Mouse (Mus musculus) stomach, postnatal 0 days (tissue): ENCODE results near the gene Treh. TPM values are rescaled to one million over a fixed set of nuclear protein-coding genes. Genes with fewer than 3 reads are reported as not detected.
A peak's percentile ranks its signal among the peaks of the same experiment; 100 is the strongest.

Experiments
- ATAC-seq: fragments of 200-750 bp; cut with Nextera tagmentation; 2 replicates; pipeline ENCODE4 v1.8.0; 2017; ENCODE audit not compliant: low FRiP score, low TSS enrichment
- DNase-seq: peaks from one replicate; pipeline ENCODE4 v3.0.0-alpha.2; 2016; ENCODE audit warnings: low spot score
- H3K27ac ChIP-seq: fragments of 300-500 bp; sonication (generic); replicated peaks from 2 replicates; pipeline ENCODE4 v1.5.1; 2014; ENCODE audit warnings: mild to moderate bottlenecking, control low read depth
- H3K27me3 ChIP-seq: fragments of 300-500 bp; sonication (generic); 2 replicates; pipeline ENCODE4 v1.6.1; 2014; ENCODE audit warnings: low read length; ENCODE audit not compliant: control insufficient read depth, insufficient read depth
- H3K36me3 ChIP-seq: fragments of 300-500 bp; sonication (generic); 2 replicates; pipeline ENCODE4 v1.6.1; 2014; ENCODE audit warnings: low read length, mixed read lengths; ENCODE audit not compliant: control insufficient read depth, insufficient read depth
- H3K4me1 ChIP-seq: fragments of 300-500 bp; sonication (generic); replicated peaks from 2 replicates; pipeline ENCODE4 v1.6.1; 2014; ENCODE audit warnings: antibody characterized with exemption; ENCODE audit not compliant: control insufficient read depth, insufficient read depth
- H3K4me2 ChIP-seq: fragments of 300-500 bp; sonication (generic); replicated peaks from 2 replicates; pipeline ENCODE4 v1.6.1; 2014; ENCODE audit warnings: low read depth, mild to moderate bottlenecking, control low read depth, moderate library complexity
- H3K4me3 ChIP-seq: fragments of 300-500 bp; sonication (generic); 2 replicates; pipeline ENCODE4 v1.5.1; 2014; ENCODE audit warnings: low read depth, low read length, control low read depth
- H3K9ac ChIP-seq: fragments of 300-500 bp; sonication (generic); 2 replicates; pipeline ENCODE4 v1.6.1; 2014; ENCODE audit warnings: mild to moderate bottlenecking, low read length, control low read depth, mixed read lengths
- H3K9me3 ChIP-seq: fragments of 300-500 bp; sonication (generic); 2 replicates; pipeline ENCODE4 v1.6.1; 2016; ENCODE audit warnings: low read length; ENCODE audit not compliant: control insufficient read depth
- CTCF ChIP-seq: IDR thresholded peaks from 2 replicates; pipeline ENCODE4 v1.5.1; 2016; ENCODE audit warnings: antibody characterized with exemption, low read depth, mild to moderate bottlenecking, moderate library complexity
- EP300 ChIP-seq: optimal IDR thresholded peaks from 2 replicates; pipeline ENCODE3; 2016; ENCODE audit warnings: antibody characterized with exemption
- WGBS: fragments of 180-500 bp; shearing (Covaris S2); extraction: QIAGEN DNeasy Blood & Tissue Kit; methylation state at CpG from one replicate; pipeline ENCODE4 v1.1.7; 2014; 5-methylcytosine and 5-hydroxymethylcytosine counted together
- polyA plus RNA-seq: library from polyadenylated mRNA; unstranded; fragments of >200 nt; fragmentation: Nextera tagmentation; extraction: Ambion mirVana; gene quantifications from 2 replicates; pipeline ENCODE4 v1.2.1, GENCODE M21; 2015

Treh gene
- polyA plus RNA-seq, 1 experiment from 2014 or later: not detected

- Histone ChIP-seq H3K4me1 (no peaks in the 10 kb centered on the region), H3K27ac (no peak overlapping the region), H3K9me3 (no peaks in the 10 kb centered on the region), H3K36me3 (no peaks in the 10 kb centered on the region), H3K4me2 (no peak overlapping the region), H3K4me3 (no peak overlapping the region), H3K9ac (no peak overlapping the region), H3K27me3 (no peaks in the 10 kb centered on the region)
- DNase-seq (no peak), ATAC-seq (no peak)
- TF ChIP-seq CTCF (no peak), EP300 (no peak)
- WGBS: 82% methylated on average over 6 of the region's 6 CpGs
These were observed 26.7 kb upstream of the Treh start for GRCm38 (mm10) chr9:44646366-44646765.

- H3K27me3 ChIP-seq: no peaks in the 10 kb centered on the region
- H3K36me3 ChIP-seq: no peaks in the 10 kb centered on the region
- no peak for ATAC-seq
- H3K9ac ChIP-seq: no peak overlapping the region
- H3K4me1 ChIP-seq: no peaks in the 10 kb centered on the region
- no peaks in the 10 kb centered on the region for H3K9me3 ChIP-seq
- no peak overlapping the region for H3K4me2 ChIP-seq
- no peak for DNase-seq
- no peak overlapping the region for H3K4me3 ChIP-seq
- TF ChIP-seq CTCF (no peak), EP300 (no peak)
- 95% methylated on average over 8 of the region's 8 CpGs for WGBS
- no peak overlapping the region for H3K27ac ChIP-seq
These were observed 26.0 kb upstream of the Treh start for GRCm38 (mm10) chr9:44647026-44647425.

- Histone ChIP-seq H3K27me3 (no peaks in the 10 kb centered on the region), H3K9me3 (no peaks in the 10 kb centered on the region), H3K9ac (no peak overlapping the region), H3K4me1 (no peaks in the 10 kb centered on the region), H3K4me3 (no peak overlapping the region), H3K27ac (no peak overlapping the region), H3K36me3 (no peaks in the 10 kb centered on the region), H3K4me2 (no peak overlapping the region)
- no peak for DNase-seq
- 83% methylated on average over 4 of the region's 4 CpGs for WGBS
- TF ChIP-seq CTCF (no peak), EP300 (no peak)
- no peak for ATAC-seq
These were observed 25.4 kb upstream of the Treh start for GRCm38 (mm10) chr9:44647656-44648055.

GRCm38 (mm10) chr9:44648881-44649281, 24.2 kb upstream of the Treh start:
- no peak overlapping the region for H3K27ac ChIP-seq
- WGBS: 61% methylated on average over 6 of the region's 7 CpGs
- H3K4me1 ChIP-seq: no peaks in the 10 kb centered on the region
- TF ChIP-seq CTCF (no peak), EP300 (no peak)
- H3K4me2 ChIP-seq: no peak overlapping the region
- no peak for DNase-seq
- no peak overlapping the region for H3K4me3 ChIP-seq
- ATAC-seq: no peak
- no peaks in the 10 kb centered on the region for H3K36me3 ChIP-seq
- no peak overlapping the region for H3K9ac ChIP-seq
- no peaks in the 10 kb centered on the region for H3K9me3 ChIP-seq
- no peaks in the 10 kb centered on the region for H3K27me3 ChIP-seq

GRCm38 (mm10) chr9:44652027-44652426, 21.0 kb upstream of the Treh start:
- H3K9me3 ChIP-seq: no peaks in the 10 kb centered on the region
- ATAC-seq (peak; percentile 83), DNase-seq (peak; percentile 72)
- 0 out of 2 replicates have a peak, but pooled peaks cover 3% of the 10 kb centered on the region for H3K4me1 ChIP-seq
- no peak overlapping the region for H3K27ac ChIP-seq
- H3K4me3 ChIP-seq: no peak overlapping the region
- no peak overlapping the region for H3K9ac ChIP-seq
- no peaks in the 10 kb centered on the region for H3K36me3 ChIP-seq
- TF ChIP-seq CTCF (peak; percentile 94), EP300 (no peak)
- H3K27me3 ChIP-seq: no peaks in the 10 kb centered on the region
- H3K4me2 ChIP-seq: no peak overlapping the region
- 13% methylated on average over 8 of the region's 8 CpGs for WGBS

- Histone ChIP-seq H3K9ac (no peak overlapping the region), H3K27ac (no peak overlapping the region), H3K4me1 (0 out of 2 replicates have a peak, but pooled peaks cover 3% of the 10 kb centered on the region), H3K4me2 (no peak overlapping the region), H3K4me3 (no peak overlapping the region), H3K36me3 (no peaks in the 10 kb centered on the region), H3K27me3 (no peaks in the 10 kb centered on the region), H3K9me3 (no peaks in the 10 kb centered on the region)
- TF ChIP-seq CTCF: no peak
- TF ChIP-seq EP300: no peak
- ATAC-seq (no peak), DNase-seq (no peak)
- 77% methylated on average over 4 of the region's 4 CpGs for WGBS
These were observed 19.1 kb upstream of the Treh start for GRCm38 (mm10) chr9:44653896-44654295.
